Mouse (Mus musculus): Measurements from ENCODE around the gene Abhd15.

The Abhd15 gene

GRCm38 (mm10) chr11:77514832-77515636 lies at the start of gene Abhd15:
Abhd15 (plus strand) TSS chr11:77515121.
- peak; percentile 70 for DNase-seq (ENCODE audit: low read depth, low spot score)

- no peak for DNase-seq (ENCODE audit: low read depth, low spot score)
Measured at GRCm38 (mm10) chr11:77466544-77466943, 48.4 kb upstream of the Abhd15 start.

- DNase-seq (ENCODE audit: low read depth, low spot score) = peak; percentile 75
Measured at GRCm38 (mm10) chr11:77467157-77467556, 47.8 kb upstream of the Abhd15 start.

GRCm38 (mm10) chr11:77467784-77468183 lies 47.1 kb upstream of the Abhd15 start:
- DNase-seq (ENCODE audit: low read depth, low spot score) = peak; percentile 90

GRCm38 (mm10) chr11:77468397-77468796 lies 46.5 kb upstream of the Abhd15 start:
- DNase-seq (ENCODE audit: low read depth, low spot score) = no peak

- DNase-seq (ENCODE audit: low read depth, low spot score) = no peak
Measured at GRCm38 (mm10) chr11:77471407-77471806, 43.5 kb upstream of the Abhd15 start.

- no peak for DNase-seq (ENCODE audit: low read depth, low spot score)
Measured at GRCm38 (mm10) chr11:77472775-77473174, 42.1 kb upstream of the Abhd15 start.

- DNase-seq (ENCODE audit: low read depth, low spot score) = no peak
Measured at GRCm38 (mm10) chr11:77476216-77476615, 38.7 kb upstream of the Abhd15 start.

GRCm38 (mm10) chr11:77476895-77477294 lies 38.0 kb upstream of the Abhd15 start:
- DNase-seq (ENCODE audit: low read depth, low spot score) = no peak

- no peak for DNase-seq (ENCODE audit: low read depth, low spot score)
Measured at GRCm38 (mm10) chr11:77483043-77483442, 31.9 kb upstream of the Abhd15 start.

- no peak for DNase-seq (ENCODE audit: low read depth, low spot score)
Measured at GRCm38 (mm10) chr11:77483510-77484255, 31.2 kb upstream of the Abhd15 start.

- no peak for DNase-seq (ENCODE audit: low read depth, low spot score)
Measured at GRCm38 (mm10) chr11:77485229-77485628, 29.7 kb upstream of the Abhd15 start.

GRCm38 (mm10) chr11:77486798-77487197 lies 28.1 kb upstream of the Abhd15 start:
- peak; percentile 77 for DNase-seq (ENCODE audit: low read depth, low spot score)

- DNase-seq (ENCODE audit: low read depth, low spot score) = no peak
Measured at GRCm38 (mm10) chr11:77488771-77489581, 25.9 kb upstream of the Abhd15 start.

- DNase-seq (ENCODE audit: low read depth, low spot score) = peak; percentile 94
Measured at GRCm38 (mm10) chr11:77489591-77490235, 25.2 kb upstream of the Abhd15 start, which contains the start of gene Ankrd13b. Ankrd13b (minus strand) TSS chr11:77489678.

GRCm38 (mm10) chr11:77490451-77490850 lies 24.5 kb upstream of the Abhd15 start:
- DNase-seq (ENCODE audit: low read depth, low spot score) = peak; percentile 78

GRCm38 (mm10) chr11:77491123-77491501 lies 23.8 kb upstream of the Abhd15 start:
- DNase-seq (ENCODE audit: low read depth, low spot score) = peak; percentile 95

GRCm38 (mm10) chr11:77491502-77492291 lies 23.2 kb upstream of the Abhd15 start:
- DNase-seq (ENCODE audit: low read depth, low spot score) = peak; percentile 92

- peak; percentile 82 for DNase-seq (ENCODE audit: low read depth, low spot score)
Measured at GRCm38 (mm10) chr11:77492311-77492871, 22.5 kb upstream of the Abhd15 start.

- DNase-seq (ENCODE audit: low read depth, low spot score) = peak; percentile 98
Measured at GRCm38 (mm10) chr11:77492911-77493332, 22.0 kb upstream of the Abhd15 start.
